Mouse (Mus musculus) ovary, postnatal 10 days (tissue): ENCODE data around the gene H2-Eb1.
A peak's percentile ranks its signal among the peaks of the same experiment; 100 is the strongest.
"Not testable (repeated sequence)": the region's sequence is repeated elsewhere in the genome, so short reads cannot be mapped to it uniquely, and the experiment has no call there.

ENCODE experiments used
- DNase-seq: peaks from one replicate; pipeline ENCODE4 v3.0.0; 2022; ENCODE audit warnings: low spot score

H2-Eb1 gene

DNA sequence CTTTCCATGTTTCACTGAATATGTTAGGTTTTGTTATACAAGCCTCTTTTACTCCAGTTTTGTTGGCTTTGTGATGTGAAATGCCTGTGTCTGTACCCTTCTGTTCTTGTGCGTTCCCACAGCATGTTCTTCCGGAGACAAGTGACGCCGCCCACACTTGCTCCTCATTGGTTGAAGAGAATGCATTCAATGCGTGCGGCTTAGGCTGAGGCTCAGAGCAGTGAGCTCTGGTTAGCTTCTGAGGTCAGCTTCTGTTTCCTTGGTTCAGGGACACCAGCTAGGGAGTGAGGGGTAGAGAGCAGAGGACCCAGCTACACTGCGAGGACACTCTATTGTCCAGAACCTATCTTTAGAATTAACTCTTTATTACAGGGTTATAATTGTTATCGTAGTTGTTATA lies 14.1 kb upstream of the H2-Eb1 start:
- peak; percentile 55 for DNase-seq

DNA sequence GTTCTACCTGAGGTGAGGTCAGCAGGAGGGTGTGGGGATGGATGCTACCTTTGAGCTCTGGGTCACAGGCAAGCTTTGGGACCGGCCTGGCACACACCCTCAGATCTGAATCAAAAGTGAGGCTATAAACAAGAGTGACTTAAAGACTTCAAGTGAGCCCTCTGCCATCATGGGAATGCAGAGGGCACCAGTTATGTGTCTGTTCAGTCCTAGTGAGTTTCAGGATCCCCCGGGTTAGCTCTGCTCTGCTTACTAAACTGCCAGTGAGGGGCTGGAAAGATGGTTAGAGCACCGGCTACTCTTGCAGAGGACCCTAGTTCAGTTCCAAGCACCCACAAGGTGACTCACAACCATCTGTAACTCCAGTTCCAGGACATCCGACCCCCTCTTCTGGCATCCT lies 13.1 kb upstream of the H2-Eb1 start:
- DNase-seq: no peak

DNA sequence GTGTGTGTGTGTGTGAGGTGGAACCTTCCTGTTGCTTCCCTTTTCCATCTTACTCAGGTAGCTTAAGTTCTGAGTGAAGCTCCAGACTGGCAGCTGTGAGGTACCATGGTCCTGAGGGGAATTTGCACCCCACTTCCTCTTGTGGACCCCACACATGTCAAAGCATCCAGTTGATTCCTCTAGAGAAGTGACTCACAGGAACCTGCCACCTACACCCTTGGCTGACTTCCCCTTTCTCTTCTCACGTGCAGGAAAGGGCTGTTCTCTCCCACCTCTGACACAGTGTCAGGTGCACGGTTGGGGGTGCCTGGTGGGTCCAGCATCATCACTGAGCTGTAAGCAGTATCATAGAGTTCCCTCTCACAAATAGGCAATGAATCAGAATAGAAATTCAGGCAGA lies 12.1 kb upstream of the H2-Eb1 start:
- no peak for DNase-seq

DNA sequence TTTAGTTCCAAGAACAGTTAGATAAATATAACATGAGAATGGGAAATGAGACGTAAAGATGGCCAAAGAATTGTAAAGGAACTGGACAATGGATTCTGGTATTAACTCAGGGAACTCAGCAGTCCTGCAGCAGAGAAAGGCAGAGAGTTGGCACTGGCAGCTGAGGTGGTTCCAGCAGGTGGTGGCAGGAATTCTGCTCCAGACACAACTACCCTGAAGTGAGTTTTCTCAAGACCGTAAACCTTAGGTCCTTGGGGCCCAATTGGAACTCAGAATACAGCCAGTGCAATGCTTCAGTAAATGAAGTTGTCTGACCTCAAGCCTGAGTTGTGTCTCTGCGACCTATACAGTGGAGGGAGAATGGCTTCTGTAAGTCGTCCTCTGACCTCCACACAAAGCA lies 11.4 kb upstream of the H2-Eb1 start:
- no peak for DNase-seq

DNA sequence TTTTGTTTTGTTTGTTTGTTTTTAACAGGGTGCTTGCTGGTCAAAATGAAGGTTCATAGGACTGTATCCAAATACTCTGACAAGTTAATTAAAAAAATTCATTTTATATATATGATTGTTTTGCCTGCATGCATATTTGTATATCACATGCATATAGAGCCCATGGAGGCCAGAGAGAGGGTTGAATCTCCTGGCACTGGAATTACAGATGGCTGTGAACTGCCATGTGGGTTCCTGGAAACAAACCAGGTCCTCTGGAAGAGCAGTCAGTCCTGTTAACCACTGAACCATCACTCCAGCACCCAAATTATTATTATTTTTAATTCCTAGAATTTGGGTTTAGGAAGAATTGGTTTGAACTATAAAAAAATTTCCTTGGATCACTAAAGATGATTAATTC lies 10.4 kb upstream of the H2-Eb1 start:
- no peak for DNase-seq

DNA sequence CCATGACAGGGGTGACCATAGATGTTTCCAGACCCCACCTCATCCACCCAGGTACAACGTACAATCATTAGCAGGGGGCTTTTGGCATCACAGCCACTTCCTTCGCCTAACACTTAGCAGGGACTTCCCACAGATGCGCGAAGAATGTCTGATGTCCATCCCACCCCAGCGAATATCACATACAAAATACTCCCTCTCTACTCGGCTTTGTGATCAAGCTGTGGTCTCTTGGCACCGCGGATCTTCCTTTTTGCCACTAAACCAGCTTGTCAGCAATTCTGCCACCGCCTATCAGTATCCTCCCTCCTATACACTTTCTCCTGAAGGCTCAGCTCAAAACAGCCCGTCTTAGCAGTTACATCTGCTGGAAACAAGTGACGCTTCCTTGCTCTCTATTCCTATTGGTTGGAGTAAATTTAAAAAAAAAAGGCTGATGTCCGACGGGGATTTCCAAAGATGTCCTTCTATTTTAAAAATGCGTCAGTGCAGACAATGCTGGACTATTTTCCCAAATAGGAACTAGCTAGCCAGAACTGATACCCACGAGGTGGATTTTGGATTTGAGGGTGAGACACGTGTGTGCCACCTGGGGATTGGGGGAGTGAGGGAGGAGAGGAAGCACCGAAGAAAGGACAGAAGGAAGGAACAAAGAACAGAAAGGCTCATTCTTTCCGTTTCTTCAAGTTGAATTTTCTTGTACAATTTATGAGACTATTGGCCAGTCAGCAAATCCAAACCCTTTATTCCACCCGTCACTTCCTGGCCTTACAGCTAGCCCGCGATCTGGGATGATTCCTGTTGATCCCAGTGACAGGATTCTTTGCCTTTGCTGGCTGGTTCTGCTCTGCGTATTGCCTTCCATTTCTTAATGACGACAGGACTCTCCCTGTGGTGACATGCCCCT lies 9.5 kb upstream of the H2-Eb1 start:
- DNase-seq: no peak

DNA sequence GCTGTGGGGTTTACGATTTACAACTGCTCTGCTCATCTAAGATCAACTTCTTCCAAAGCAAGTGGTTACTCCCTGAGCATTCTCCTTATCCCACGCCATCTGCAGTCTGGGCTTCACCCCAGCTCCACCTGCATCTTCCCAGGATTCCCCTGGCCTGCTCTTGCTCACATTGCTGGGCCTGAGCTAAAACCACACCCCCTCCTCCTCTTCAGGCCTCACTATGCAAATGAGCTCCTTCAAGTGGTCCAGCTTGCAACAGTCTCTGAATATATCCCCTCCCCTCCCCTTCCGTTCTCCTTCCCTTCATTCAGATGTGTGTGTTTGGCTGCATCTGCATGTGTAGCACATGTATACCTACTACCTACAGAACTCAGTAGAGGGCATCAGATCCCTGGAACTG lies 6.3 kb upstream of the H2-Eb1 start:
- DNase-seq: no peak

DNA sequence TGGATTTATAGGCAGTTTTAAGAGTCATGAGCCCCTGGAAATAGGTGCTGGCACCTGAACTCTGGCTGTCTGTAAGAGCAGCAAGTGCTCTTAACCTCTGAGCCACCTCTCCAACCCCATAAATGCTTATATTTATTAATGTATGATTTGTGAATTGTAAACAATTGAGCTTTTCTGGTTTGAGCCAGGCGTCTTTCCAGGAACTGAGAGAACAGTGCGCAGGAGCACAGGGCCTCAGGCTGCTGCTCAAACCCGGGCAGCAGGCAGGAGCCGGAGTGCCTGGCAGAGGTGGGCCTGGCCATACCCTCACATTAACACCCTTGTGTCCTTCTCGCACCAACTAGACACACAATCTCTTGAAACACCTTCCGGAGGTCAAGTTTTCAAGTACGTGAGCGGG lies 5.6 kb upstream of the H2-Eb1 start:
- DNase-seq: no peak

DNA sequence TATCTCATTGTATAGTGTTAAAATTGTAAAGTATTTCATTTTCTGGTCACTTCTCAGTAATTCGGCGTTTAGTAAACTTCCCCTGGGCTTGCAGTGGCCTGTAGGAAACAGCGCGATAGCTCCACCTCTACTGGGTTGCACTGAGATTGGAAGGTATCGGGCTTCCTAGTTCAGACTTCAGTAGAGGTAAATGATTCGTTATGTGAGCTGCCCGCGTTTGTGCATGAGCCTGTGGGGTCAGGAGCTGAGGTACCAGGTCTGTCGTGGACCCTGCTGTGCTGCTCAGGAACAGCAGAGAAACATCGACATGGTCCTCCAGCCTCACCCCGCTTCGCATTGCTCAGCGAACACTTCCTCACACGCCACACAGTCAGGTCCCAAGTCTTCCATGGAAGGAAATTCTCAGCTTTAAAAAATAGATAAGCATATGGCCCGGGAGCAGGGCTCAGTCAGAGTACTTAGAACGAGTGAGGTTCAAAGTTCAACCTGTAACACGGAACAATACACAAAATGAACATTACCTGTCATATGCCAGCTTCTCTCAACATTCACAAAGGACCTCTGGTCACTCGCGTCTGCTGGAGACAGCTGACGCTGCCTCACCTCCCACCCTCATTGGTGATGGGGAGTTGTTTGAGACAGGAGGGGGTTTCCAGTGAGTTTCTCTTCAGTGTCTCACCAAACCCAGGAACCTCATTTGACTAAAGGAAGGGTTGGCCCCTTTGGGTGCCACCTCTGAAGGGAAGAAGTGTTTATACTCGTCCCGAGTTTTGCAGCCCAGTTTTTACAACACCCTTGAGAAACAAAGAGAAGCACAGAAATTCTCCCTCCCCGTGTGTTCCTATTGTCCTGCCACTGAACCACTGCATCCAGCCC lies 4.7 kb upstream of the H2-Eb1 start:
- DNase-seq: no peak

DNA sequence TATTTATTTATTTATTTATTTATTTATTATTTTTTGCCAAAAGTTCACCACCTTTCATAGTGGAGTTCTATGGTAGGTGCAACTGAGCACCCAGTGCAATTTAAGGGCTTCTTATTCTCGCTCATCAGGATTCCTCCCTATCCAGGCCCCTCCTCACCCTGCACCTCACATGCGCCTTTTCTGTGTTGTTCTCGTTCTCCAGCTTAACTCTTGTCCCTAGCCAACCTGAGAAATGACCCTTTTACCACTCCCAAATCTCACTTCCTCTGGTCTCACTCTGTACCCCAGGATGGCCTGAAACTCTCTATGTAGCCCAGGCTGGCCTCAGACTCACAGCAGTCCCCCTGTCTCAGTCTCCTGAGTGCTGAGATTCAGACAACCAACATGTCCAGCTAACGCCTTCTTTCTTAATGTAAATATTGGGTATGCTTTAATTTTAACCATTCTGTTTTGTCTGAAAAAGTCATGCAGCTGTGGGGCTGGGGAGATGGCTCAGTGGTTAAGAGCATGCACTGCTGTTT lies 3.9 kb upstream of the H2-Eb1 start:
- no peak for DNase-seq

DNA sequence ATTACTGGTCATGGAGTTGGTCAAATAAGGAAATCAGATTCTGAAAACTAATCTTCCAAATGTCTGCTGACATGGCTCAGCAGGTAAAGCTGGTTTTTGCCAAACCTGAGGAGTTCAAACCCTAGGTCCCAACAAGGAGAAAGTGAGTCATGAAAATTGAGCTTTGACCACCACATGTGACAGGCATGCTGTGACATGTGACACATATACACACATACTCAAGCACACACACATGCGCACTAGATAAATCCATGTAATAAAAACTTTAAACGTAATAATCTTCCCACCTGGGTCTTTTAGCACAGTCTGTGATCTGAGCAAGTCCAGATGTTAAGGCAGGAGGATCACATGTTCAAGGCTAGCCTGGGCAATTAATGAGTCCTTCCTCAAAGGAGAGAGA lies 1.9 kb upstream of the H2-Eb1 start:
- DNase-seq: no peak

DNA sequence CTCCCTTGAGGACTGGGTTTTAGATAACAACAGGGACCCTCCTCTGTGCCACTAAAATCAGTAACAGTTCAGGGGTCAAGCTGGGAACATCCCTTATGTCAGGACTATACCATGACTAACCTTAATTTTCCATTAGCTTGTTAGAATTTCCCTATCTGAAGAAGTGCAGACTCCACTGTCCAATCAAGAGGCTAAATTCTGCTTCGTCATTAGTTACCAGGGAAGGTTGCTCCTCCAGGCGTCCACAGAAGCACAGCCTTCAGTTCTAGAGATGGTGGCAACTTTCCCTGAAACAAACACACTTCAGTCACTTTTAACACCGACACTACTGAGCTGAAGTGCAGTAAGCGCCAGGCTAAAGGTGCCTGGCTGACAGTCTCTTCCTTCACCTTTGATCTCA lies 916 bp upstream of the H2-Eb1 start:
- no peak for DNase-seq

DNA sequence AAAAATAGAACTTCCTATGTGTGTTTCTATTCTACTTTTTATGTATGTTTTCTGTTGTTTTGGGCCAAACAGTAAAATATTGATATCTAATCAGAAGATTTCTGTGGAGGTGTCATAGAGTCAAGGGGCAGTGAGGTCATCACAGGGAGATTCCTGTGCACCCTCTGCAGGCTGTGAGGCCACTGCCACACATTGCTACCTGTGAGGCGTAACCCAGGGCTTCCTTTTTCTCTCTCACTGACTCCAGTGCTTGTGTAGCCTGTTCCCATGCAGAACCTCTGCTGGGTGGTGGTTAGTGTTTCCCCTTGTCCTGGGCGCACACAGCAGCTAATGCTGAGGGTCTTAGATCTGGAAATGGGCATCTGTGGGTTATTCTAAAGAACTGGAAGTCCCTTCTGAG lies 740 bp downstream of the H2-Eb1 start:
- no peak for DNase-seq

DNA sequence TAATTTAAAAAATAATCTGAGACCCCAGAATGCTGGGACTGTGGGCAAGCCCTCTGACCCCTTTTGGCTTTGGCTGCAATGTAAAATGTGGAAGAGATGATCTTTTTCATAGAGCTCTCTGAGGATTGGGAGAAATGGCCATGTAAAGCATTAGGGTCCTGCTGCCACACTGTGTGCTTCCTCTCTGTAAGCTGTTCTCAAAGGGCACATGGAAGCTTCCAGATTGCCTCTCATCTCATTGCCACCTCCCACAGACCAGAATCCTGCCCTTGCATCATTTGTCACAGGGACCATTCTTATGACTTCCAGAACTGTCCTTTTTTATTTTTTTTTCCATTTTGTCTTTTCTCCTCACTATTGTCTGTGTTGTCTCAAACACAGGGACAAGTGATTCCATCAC lies 1.5 kb downstream of the H2-Eb1 start:
- DNase-seq: no peak

DNA sequence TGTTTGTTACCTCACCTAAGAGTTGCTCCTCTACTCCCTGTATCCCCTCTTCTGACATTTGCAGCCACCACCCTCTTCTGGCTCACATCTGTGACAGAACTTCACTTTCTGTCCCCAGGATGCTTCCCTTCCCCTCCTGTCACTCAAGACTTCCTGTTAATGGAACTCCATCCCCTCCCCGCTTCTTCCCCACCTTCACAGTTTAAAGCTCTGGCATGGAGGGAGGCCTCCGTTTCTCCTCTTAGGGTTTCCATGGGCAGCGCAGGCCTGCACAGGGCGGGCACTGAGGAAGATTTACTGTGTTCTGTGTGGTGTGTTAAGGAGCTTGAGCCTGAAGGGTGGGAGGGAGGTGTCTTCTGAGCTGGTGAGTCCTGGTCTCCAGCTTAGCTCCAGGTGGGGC lies 2.5 kb downstream of the H2-Eb1 start:
- DNase-seq: no peak

DNA sequence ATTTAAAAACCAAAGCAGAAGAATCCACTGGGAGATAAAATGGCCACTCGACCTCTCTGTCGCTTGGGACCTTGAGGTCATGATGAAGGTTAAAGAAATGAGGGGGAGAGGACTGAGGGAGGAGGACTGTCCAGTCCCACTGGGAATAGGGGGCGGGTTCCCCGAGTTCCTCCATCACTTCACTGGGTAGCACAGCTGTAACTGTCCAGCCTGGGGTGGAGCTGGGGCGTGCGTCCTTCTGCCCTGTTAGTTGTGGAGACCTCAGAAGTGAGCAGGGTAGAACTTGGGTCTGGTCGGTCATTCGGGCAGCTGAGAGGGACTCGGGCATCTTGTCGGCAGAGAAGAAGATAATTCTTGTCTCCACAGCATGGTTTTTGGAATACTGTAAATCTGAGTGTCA lies 3.6 kb downstream of the H2-Eb1 start:
- no peak for DNase-seq

DNA sequence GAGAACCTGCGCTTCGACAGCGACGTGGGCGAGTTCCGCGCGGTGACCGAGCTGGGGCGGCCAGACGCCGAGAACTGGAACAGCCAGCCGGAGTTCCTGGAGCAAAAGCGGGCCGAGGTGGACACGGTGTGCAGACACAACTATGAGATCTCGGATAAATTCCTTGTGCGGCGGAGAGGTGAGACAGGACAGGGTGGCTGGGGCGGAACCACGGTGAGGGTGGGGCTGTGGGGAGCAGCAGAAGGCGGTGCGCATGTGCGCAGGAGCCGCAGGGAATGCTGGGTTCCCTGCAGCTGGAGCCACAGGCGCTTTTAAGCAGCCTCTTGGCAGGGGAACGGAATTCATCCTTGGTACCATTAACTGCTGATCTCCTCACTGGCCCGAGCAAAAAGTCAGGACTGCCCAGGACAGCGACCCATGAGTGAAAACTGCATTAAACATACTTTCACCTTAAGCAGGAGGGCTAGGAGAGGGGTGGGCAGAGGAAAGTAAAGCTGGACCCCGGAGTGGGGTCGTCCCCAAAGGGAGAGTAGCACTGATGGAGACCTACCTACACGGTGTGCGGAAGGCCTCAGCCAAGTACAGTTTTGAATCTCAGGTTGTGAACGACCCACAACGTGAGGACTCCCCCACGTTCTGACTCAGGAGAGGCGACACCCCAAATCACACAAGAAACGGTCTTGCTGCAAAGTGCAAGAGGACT lies 4.2 kb downstream of the H2-Eb1 start:
- DNase-seq: peak; percentile 13

DNA sequence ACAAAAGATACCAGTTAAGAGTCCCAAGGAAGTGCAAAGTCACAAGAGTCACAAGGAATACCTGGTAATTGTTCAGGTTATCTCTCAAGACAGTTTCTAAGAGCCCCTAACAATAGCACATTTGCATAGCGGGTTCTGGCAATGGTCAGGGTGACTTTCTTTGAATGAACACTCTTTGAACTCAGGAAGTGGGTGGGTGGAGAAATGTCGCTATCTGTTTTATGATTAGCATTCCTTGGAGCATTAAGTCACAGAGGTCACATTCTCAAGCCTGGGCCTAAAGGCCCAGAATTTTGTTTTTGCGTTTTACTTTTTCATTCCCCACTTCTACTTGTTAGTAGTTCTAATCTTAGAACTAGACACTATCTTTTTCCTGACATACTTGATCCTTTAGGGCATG lies 4.9 kb downstream of the H2-Eb1 start:
- DNase-seq: not testable (repeated sequence)

DNA sequence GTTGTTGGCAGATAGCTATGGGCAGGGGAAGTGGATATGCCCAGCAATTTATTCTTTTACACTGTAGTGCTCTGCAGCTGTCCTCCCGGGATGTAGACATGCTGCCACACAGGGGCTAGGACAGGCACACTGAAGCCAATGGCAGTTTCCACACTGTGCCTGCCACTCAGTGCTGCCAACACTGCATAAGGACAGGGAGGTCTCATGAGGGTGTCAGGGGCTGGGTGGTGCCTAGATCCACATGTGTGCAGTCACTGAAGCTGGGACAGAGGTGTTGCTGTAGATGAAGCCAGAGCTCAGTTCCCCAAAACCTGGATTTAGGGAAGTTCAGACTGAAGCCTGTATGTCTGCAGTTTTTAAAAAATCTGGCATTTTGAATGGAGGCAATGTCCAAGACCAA lies 6.5 kb downstream of the H2-Eb1 start:
- no peak for DNase-seq

DNA sequence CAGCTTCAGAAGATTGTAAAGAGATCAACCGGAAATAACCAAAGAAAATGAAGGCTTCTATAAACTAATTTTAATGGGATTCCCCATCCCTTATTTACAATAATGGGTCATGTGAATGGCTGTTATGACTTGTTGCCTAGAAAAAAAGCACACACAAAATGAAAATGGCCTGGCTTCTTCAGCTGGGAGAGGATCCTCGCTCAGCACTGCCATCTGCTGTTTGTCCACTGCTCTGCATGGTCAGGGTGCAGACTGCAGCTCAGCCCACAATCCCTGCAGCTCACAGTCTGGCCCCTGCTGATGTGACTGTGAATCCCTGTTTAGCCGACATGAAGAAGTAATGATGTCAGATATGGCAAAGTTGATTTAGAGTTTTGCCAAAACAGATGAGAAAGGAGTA lies 7.7 kb downstream of the H2-Eb1 start:
- peak; percentile 57 for DNase-seq

DNA sequence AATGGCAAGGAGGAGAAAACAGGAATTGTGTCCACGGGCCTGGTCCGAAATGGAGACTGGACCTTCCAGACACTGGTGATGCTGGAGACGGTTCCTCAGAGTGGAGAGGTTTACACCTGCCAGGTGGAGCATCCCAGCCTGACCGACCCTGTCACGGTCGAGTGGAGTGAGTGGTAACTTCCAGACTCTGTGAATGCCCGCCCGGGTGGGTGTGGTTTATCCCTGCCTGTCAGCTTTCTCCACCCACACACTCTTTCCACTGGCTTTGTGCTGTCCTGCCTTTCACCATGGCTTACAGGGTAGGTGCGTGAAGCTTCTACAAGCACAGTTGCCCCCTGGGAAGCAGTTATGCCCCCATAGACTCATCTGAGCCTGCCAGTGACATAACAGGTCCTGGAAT lies 8.6 kb downstream of the H2-Eb1 start:
- no peak for DNase-seq

DNA sequence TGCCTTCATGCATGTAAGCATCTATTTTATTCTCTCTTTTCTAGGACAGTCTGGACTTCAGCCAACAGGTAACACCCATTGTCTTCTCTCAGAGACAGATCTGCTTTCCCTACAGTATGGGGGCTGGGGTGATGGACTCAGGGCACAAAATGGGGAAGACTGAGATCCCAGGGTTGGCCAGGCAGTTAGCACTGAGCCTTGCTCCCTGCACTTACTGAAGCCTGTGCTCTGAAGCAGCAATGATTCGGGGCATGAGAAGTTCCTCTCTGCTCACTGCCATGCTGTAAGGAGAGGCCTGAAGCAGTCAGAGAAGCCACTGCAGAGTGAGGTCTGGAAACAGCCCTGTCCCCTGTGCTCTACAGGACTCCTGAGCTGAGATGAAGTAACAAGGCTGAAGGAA lies 9.8 kb downstream of the H2-Eb1 start:
- no peak for DNase-seq
